Mouse (Mus musculus): ENCODE data around the gene Fgfr2. TPM values are rescaled to one million over a fixed set of nuclear protein-coding genes. Genes with fewer than 3 reads are reported as not detected.

The Fgfr2 gene
- total and polyA plus RNA-seq, 2 experiments from 2014 or later: 17.1 to 47.6 TPM

GRCm38 (mm10) chr7:132575623-132576022 is 547.5 kb downstream of the Fgfr2 start:
- Histone ChIP-seq H3K4me3 (ENCODE audit: low read depth, low read length) (peak overlapping the region; percentile 67), H3K36me3 (ENCODE audit: insufficient read depth) (no peaks in the 10 kb centered on the region), H3K4me2 (ENCODE audit: low read depth) (peak overlapping the region; percentile 70), H3K9me3 (ENCODE audit: low read length) (no peaks in the 10 kb centered on the region), H3K27me3 (ENCODE audit: insufficient read depth, low read length) (peaks cover 4% of the 10 kb centered on the region; the same call in 1 of the 2 replicates), H3K9ac (peak overlapping the region; percentile 65), H3K27ac (ENCODE audit: low read depth, low read length) (peak overlapping the region; percentile 87), H3K4me1 (ENCODE audit: insufficient read depth) (peaks cover 5% of the 10 kb centered on the region; the same call in 1 of the 2 replicates)
- 3% methylated on average over 13 of the region's 13 CpGs for WGBS
- DNase-seq (peak; percentile 87), ATAC-seq (peak; percentile 95)
- TF ChIP-seq CTCF (IDR thresholded peaks at IDR 0.05; ENCODE audit: low read depth): peak; percentile 58

GRCm38 (mm10) chr7:132574646-132575045 is 548.5 kb downstream of the Fgfr2 start:
- H3K27me3 ChIP-seq (ENCODE audit: insufficient read depth, low read length): peaks cover 4% of the 10 kb centered on the region; the same call in 1 of the 2 replicates
- no peak overlapping the region for H3K9ac ChIP-seq
- H3K27ac ChIP-seq (ENCODE audit: low read depth, low read length): no peak overlapping the region
- H3K4me3 ChIP-seq (ENCODE audit: low read depth, low read length): no peak overlapping the region
- DNase-seq: no peak
- H3K4me1 ChIP-seq (ENCODE audit: insufficient read depth): peaks cover 5% of the 10 kb centered on the region; the same call in 1 of the 2 replicates
- no peaks in the 10 kb centered on the region for H3K36me3 ChIP-seq (ENCODE audit: insufficient read depth)
- 92% methylated on average over 5 of the region's 5 CpGs for WGBS
- H3K4me2 ChIP-seq (ENCODE audit: low read depth): no peak overlapping the region
- TF ChIP-seq CTCF (IDR thresholded peaks at IDR 0.05; ENCODE audit: low read depth): no peak
- no peak for ATAC-seq
- H3K9me3 ChIP-seq (ENCODE audit: low read length): no peaks in the 10 kb centered on the region

- no peak for DNase-seq
- Histone ChIP-seq H3K4me1 (ENCODE audit: insufficient read depth) (peaks cover 5% of the 10 kb centered on the region; the same call in 1 of the 2 replicates), H3K27ac (ENCODE audit: low read depth, low read length) (0 out of 2 replicates have a peak overlapping the region, but pooled peaks have one; percentile 40), H3K36me3 (ENCODE audit: insufficient read depth) (no peaks in the 10 kb centered on the region), H3K4me2 (ENCODE audit: low read depth) (no peak overlapping the region), H3K4me3 (ENCODE audit: low read depth, low read length) (no peak overlapping the region), H3K27me3 (ENCODE audit: insufficient read depth, low read length) (peaks cover 4% of the 10 kb centered on the region; the same call in 1 of the 2 replicates), H3K9me3 (ENCODE audit: low read length) (no peaks in the 10 kb centered on the region), H3K9ac (no peak overlapping the region)
- 19% methylated on average over 6 of the region's 6 CpGs for WGBS
- no peak for TF ChIP-seq CTCF (IDR thresholded peaks at IDR 0.05; ENCODE audit: low read depth)
- ATAC-seq: no peak
Measured at GRCm38 (mm10) chr7:132573205-132573604, 549.9 kb downstream of the Fgfr2 start.

GRCm38 (mm10) chr7:132572738-132573137 is 550.4 kb downstream of the Fgfr2 start:
- no peak overlapping the region for H3K4me3 ChIP-seq (ENCODE audit: low read depth, low read length)
- H3K36me3 ChIP-seq (ENCODE audit: insufficient read depth): no peaks in the 10 kb centered on the region
- H3K27ac ChIP-seq (ENCODE audit: low read depth, low read length): 0 out of 2 replicates have a peak overlapping the region, but pooled peaks have one; percentile 10
- H3K4me2 ChIP-seq (ENCODE audit: low read depth): no peak overlapping the region
- DNase-seq: no peak
- peaks cover 2% of the 10 kb centered on the region; the same call in 1 of the 2 replicates for H3K27me3 ChIP-seq (ENCODE audit: insufficient read depth, low read length)
- no peak for TF ChIP-seq CTCF (IDR thresholded peaks at IDR 0.05; ENCODE audit: low read depth)
- H3K4me1 ChIP-seq (ENCODE audit: insufficient read depth): peaks cover 5% of the 10 kb centered on the region; the same call in 1 of the 2 replicates
- H3K9me3 ChIP-seq (ENCODE audit: low read length): no peaks in the 10 kb centered on the region
- no peak for ATAC-seq
- 52% methylated on average over 3 of the region's 3 CpGs for WGBS
- no peak overlapping the region for H3K9ac ChIP-seq

- ATAC-seq (no peak), DNase-seq (peak; percentile 18)
- H3K27ac ChIP-seq (ENCODE audit: low read depth, low read length): 0 out of 2 replicates have a peak overlapping the region, but pooled peaks have one; percentile 15
- H3K9me3 ChIP-seq (ENCODE audit: low read length): no peaks in the 10 kb centered on the region
- no peaks in the 10 kb centered on the region for H3K27me3 ChIP-seq (ENCODE audit: insufficient read depth, low read length)
- H3K36me3 ChIP-seq (ENCODE audit: insufficient read depth): no peaks in the 10 kb centered on the region
- no peak for TF ChIP-seq CTCF (IDR thresholded peaks at IDR 0.05; ENCODE audit: low read depth)
- peaks cover 5% of the 10 kb centered on the region; the same call in 1 of the 2 replicates for H3K4me1 ChIP-seq (ENCODE audit: insufficient read depth)
- no peak overlapping the region for H3K9ac ChIP-seq
- H3K4me3 ChIP-seq (ENCODE audit: low read depth, low read length): no peak overlapping the region
- H3K4me2 ChIP-seq (ENCODE audit: low read depth): 0 out of 2 replicates have a peak overlapping the region, but pooled peaks have one; percentile 8
- 42% methylated on average over 8 of the region's 8 CpGs for WGBS
Measured at GRCm38 (mm10) chr7:132571481-132571880, 551.7 kb downstream of the Fgfr2 start.

GRCm38 (mm10) chr7:132570071-132570470 is 553.1 kb downstream of the Fgfr2 start:
- TF ChIP-seq CTCF (IDR thresholded peaks at IDR 0.05; ENCODE audit: low read depth): no peak
- Histone ChIP-seq H3K9ac (no peak overlapping the region), H3K4me1 (ENCODE audit: insufficient read depth) (0 out of 2 replicates have a peak, but pooled peaks cover under 1% of the 10 kb centered on the region), H3K36me3 (ENCODE audit: insufficient read depth) (0 out of 2 replicates have a peak, but pooled peaks cover 6% of the 10 kb centered on the region), H3K4me2 (ENCODE audit: low read depth) (no peak overlapping the region), H3K27me3 (ENCODE audit: insufficient read depth, low read length) (no peaks in the 10 kb centered on the region), H3K9me3 (ENCODE audit: low read length) (no peaks in the 10 kb centered on the region), H3K4me3 (ENCODE audit: low read depth, low read length) (no peak overlapping the region), H3K27ac (ENCODE audit: low read depth, low read length) (no peak overlapping the region)
- DNase-seq: no peak
- no peak for ATAC-seq
- WGBS: 75% methylated on average over 5 of the region's 5 CpGs

GRCm38 (mm10) chr7:132568817-132569216 is 554.3 kb downstream of the Fgfr2 start:
- no peak for TF ChIP-seq CTCF (IDR thresholded peaks at IDR 0.05; ENCODE audit: low read depth)
- H3K9me3 ChIP-seq (ENCODE audit: low read length): no peaks in the 10 kb centered on the region
- no peak for DNase-seq
- H3K27ac ChIP-seq (ENCODE audit: low read depth, low read length): no peak overlapping the region
- H3K4me3 ChIP-seq (ENCODE audit: low read depth, low read length): no peak overlapping the region
- no peak overlapping the region for H3K4me2 ChIP-seq (ENCODE audit: low read depth)
- no peaks in the 10 kb centered on the region for H3K27me3 ChIP-seq (ENCODE audit: insufficient read depth, low read length)
- ATAC-seq: no peak
- no peaks in the 10 kb centered on the region for H3K4me1 ChIP-seq (ENCODE audit: insufficient read depth)
- WGBS: 51% methylated on average over 6 of the region's 6 CpGs
- peaks cover 19% of the 10 kb centered on the region; the same call in 1 of the 2 replicates for H3K36me3 ChIP-seq (ENCODE audit: insufficient read depth)
- no peak overlapping the region for H3K9ac ChIP-seq

Measured in forebrain, postnatal 0 days (tissue).